Mouse (Mus musculus): ENCODE results near the gene Rfc2.

DNA sequence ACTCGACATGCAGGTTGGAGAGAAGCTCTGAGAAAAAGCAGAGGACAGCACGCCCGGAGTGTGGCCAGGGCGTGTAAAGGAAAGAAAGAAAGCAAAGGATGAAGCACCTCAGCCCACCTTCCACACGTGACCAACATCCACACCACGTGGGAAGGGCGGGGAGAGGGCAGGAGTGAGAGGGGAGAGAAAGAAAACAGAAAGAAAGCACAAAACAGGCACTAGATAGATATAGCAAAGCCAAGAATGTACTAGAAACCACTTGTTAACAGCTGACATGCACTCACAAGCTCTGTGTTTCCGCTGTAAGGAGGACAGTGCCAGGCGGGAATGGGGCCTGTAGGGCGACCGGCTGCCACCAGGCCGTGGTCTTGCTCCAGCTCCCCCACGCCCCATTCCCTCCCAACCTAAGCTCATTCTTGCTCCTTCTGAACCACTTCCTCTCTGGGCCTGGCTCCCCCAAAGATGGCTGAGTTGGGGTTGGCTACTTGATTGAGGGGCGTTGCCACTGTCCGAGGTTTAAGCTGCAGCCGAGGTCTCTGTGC is 40.0 kb downstream of the Rfc2 start:
- TF ChIP-seq ELF1 (IDR thresholded peaks at IDR 0.05; ENCODE audit: low read depth, low read length) (no peak), CTCF (IDR thresholded peaks at IDR 0.05 in 2 of 3, conservative IDR thresholded peaks at IDR 0.05 in 1 of 3; ENCODE audit: control insufficient read depth in 1 of 3, insufficient read depth in 1 of 3, low read depth in 2 of 3, low read length in 3 of 3, poor library complexity in 1 of 3, severe bottlenecking in 1 of 3) (no peak), ZKSCAN1 (IDR thresholded peaks at IDR 0.05; ENCODE audit: low read depth, low read length) (no peak), SIN3A (IDR thresholded peaks at IDR 0.05; ENCODE audit: low read length) (no peak), GABPA (IDR thresholded peaks at IDR 0.05; ENCODE audit: low read depth, low read length) (no peak), POLR2A (IDR thresholded peaks at IDR 0.05; ENCODE audit: control insufficient read depth in 1 of 2, insufficient read depth in 1 of 2, low read depth in 1 of 2, low read length in 2 of 2, poor library complexity in 1 of 2) (no peak), ETS1 (IDR thresholded peaks at IDR 0.05; ENCODE audit: low read depth, low read length) (no peak), JUND (IDR thresholded peaks at IDR 0.05; ENCODE audit: low read depth, low read length) (no peak), EP300 (IDR thresholded peaks at IDR 0.05; ENCODE audit: low read depth in 1 of 2, low read length in 2 of 2) (no peak), ZMIZ1 (IDR thresholded peaks at IDR 0.05; ENCODE audit: low read depth, low read length) (no peak), TCF12 (IDR thresholded peaks at IDR 0.05; ENCODE audit: low read depth, low read length) (no peak)

Measured in MEL (cell line).